Mouse (Mus musculus): ENCODE measurements at regions not wholly inside any gene's neighbourhood (a gene's known extent, or its start where the extent isn't known, plus 50 kb on each side); places are given as distances from the start of the nearest gene placed in this dataset.

- Histone ChIP-seq H3K4me1 (ENCODE audit: control insufficient read depth in 1 of 2, insufficient read depth in 2 of 2, low read length in 2 of 2) (no peaks in the 10 kb centered on the region), H3K4me3 (ENCODE audit: control insufficient read depth in 1 of 2, insufficient read depth in 1 of 2, low read depth in 2 of 2, low read length in 2 of 2) (no peak overlapping the region), H3K27ac (ENCODE audit: control insufficient read depth, low read depth, low read length) (no peak overlapping the region), H3K79me2 (ENCODE audit: control insufficient read depth, insufficient read depth, low read length, poor library complexity) (no peaks in the 10 kb centered on the region), H3K9me3 (replicated peaks; ENCODE audit: insufficient read depth, low read length) (no peaks in the 10 kb centered on the region), H3K36me3 (ENCODE audit: control insufficient read depth in 1 of 2, insufficient read depth in 2 of 2, low read length in 2 of 2) (no peaks in the 10 kb centered on the region), H3K9ac (ENCODE audit: control insufficient read depth, low read depth, low read length, poor library complexity, severe bottlenecking) (no peak overlapping the region), H3K27me3 (ENCODE audit: control insufficient read depth in 1 of 2, insufficient read depth in 2 of 2, low read length in 2 of 2) (peaks cover 0 to 2% of the 10 kb centered on the region in 2 experiments; a peak in 1 of 4 replicates)
- TF ChIP-seq MAFK (IDR thresholded peaks at IDR 0.05; ENCODE audit: borderline replicate concordance, low read depth, low read length) (no peak), NELFE (IDR thresholded peaks at IDR 0.05; ENCODE audit: low read depth, low read length) (no peak), POLR2A (IDR thresholded peaks at IDR 0.05; ENCODE audit: control insufficient read depth in 1 of 2, insufficient read depth in 1 of 2, low read depth in 1 of 2, low read length in 2 of 2, poor library complexity in 1 of 2) (no peak), GABPA (IDR thresholded peaks at IDR 0.05; ENCODE audit: low read depth, low read length) (no peak), E2F4 (IDR thresholded peaks at IDR 0.05; ENCODE audit: borderline replicate concordance, low read depth, low read length) (no peak), ETS1 (IDR thresholded peaks at IDR 0.05; ENCODE audit: low read depth, low read length) (no peak), POLR2AphosphoS5 (IDR thresholded peaks at IDR 0.05; ENCODE audit: borderline replicate concordance, low read depth, low read length) (no peak), GATA1 (IDR thresholded peaks at IDR 0.05; ENCODE audit: low read depth, low read length) (no peak), CHD2 (IDR thresholded peaks at IDR 0.05; ENCODE audit: low read length) (no peak)
- no peak for DNase-seq (ENCODE audit: low read depth, low spot score)
These were observed 208.3 kb downstream of the Adra2a start for GRCm38 (mm10) chr19:54252145-54252664.

- Histone ChIP-seq H3K27ac (ENCODE audit: control insufficient read depth, low read depth, low read length) (no peak overlapping the region), H3K4me3 (ENCODE audit: control insufficient read depth in 1 of 2, insufficient read depth in 1 of 2, low read depth in 2 of 2, low read length in 2 of 2) (no peak overlapping the region), H3K9me3 (replicated peaks; ENCODE audit: insufficient read depth, low read length) (no peaks in the 10 kb centered on the region), H3K36me3 (ENCODE audit: control insufficient read depth in 1 of 2, insufficient read depth in 2 of 2, low read length in 2 of 2) (no peaks in the 10 kb centered on the region), H3K9ac (ENCODE audit: control insufficient read depth, low read depth, low read length, poor library complexity, severe bottlenecking) (no peak overlapping the region), H3K27me3 (ENCODE audit: control insufficient read depth in 1 of 2, insufficient read depth in 2 of 2, low read length in 2 of 2) (peaks cover 0 to 2% of the 10 kb centered on the region in 2 experiments; a peak in 1 of 4 replicates), H3K4me1 (ENCODE audit: control insufficient read depth in 1 of 2, insufficient read depth in 2 of 2, low read length in 2 of 2) (no peaks in the 10 kb centered on the region), H3K79me2 (ENCODE audit: control insufficient read depth, insufficient read depth, low read length, poor library complexity) (no peaks in the 10 kb centered on the region)
- TF ChIP-seq SMC3 (IDR thresholded peaks at IDR 0.05; ENCODE audit: low read depth, low read length), result peak; percentile 58
- no peak for TF ChIP-seq KAT2A (conservative IDR thresholded peaks at IDR 0.05; ENCODE audit: low read depth, low read length)
- no peak for TF ChIP-seq ZNF384 (IDR thresholded peaks at IDR 0.05; ENCODE audit: low read depth, low read length)
- TF ChIP-seq ZC3H11A (IDR thresholded peaks at IDR 0.05; ENCODE audit: low read depth, low read length), result peak; percentile 38
- peak; percentile 27 for TF ChIP-seq RAD21 (IDR thresholded peaks at IDR 0.05; ENCODE audit: low read depth, low read length)
- TF ChIP-seq BHLHE40 (IDR thresholded peaks at IDR 0.05; ENCODE audit: borderline replicate concordance, low read depth, low read length), result no peak
- TF ChIP-seq USF2 (IDR thresholded peaks at IDR 0.05; ENCODE audit: borderline replicate concordance in 1 of 2, insufficient read depth in 1 of 2, low read depth in 1 of 2, low read length in 2 of 2), result no peak
- TF ChIP-seq SIN3A (IDR thresholded peaks at IDR 0.05; ENCODE audit: low read length), result no peak
- TF ChIP-seq USF1 (IDR thresholded peaks at IDR 0.05; ENCODE audit: low read depth, low read length), result no peak
- TF ChIP-seq GATA1 (IDR thresholded peaks at IDR 0.05; ENCODE audit: low read depth, low read length), result no peak
- peak in 2 of 3 experiments; percentile 13 to 46; a peak in 3 of 6 replicates for TF ChIP-seq CTCF (IDR thresholded peaks at IDR 0.05 in 2 of 3, conservative IDR thresholded peaks at IDR 0.05 in 1 of 3; ENCODE audit: control insufficient read depth in 1 of 3, insufficient read depth in 1 of 3, low read depth in 2 of 3, low read length in 3 of 3, poor library complexity in 1 of 3, severe bottlenecking in 1 of 3)
- no peak for TF ChIP-seq TCF12 (IDR thresholded peaks at IDR 0.05; ENCODE audit: low read depth, low read length)
- 0 out of 2 replicates have a peak, but pooled peaks have one; percentile 5 for TF ChIP-seq NRF1 (IDR thresholded peaks at IDR 0.05; ENCODE audit: insufficient read depth, low read depth, low read length, poor library complexity, severe bottlenecking)
- DNase-seq (ENCODE audit: low read depth, low spot score), result peak; percentile 12
These were observed 213.9 kb downstream of the Adra2a start for GRCm38 (mm10) chr19:54257889-54258288.

Measured in MEL (cell line).